Mouse (Mus musculus) thymus, adult 2 months (tissue): ENCODE data around the gene Ddx3x.

Experiments
- CTCF ChIP-seq: fragments of 200-500 bp; IDR thresholded peaks from 2 replicates; pipeline ENCODE4 v1.5.1; 2012; ENCODE audit warnings: mild to moderate bottlenecking, control low read depth, low read length, moderate library complexity, borderline replicate concordance; ENCODE audit not compliant: control insufficient read depth, poor library complexity, insufficient read depth; ENCODE audit errors: extremely low read depth
- POLR2A ChIP-seq: fragments of 200-500 bp; IDR thresholded peaks from 2 replicates; pipeline ENCODE4 v1.6.1; 2012; ENCODE audit warnings: mild to moderate bottlenecking, low read length, control low read depth, moderate library complexity; ENCODE audit not compliant: control insufficient read depth, poor library complexity, insufficient read depth; ENCODE audit errors: extremely low read depth

GRCm38 (mm10) chrX:13251683-13252082 is 29.1 kb upstream of the Ddx3x start:
- TF ChIP-seq CTCF (no peak), POLR2A (no peak)
